Mouse (Mus musculus): Measurements from ENCODE around the gene Wt1. TPM values are rescaled to one million over a fixed set of nuclear protein-coding genes. Genes with fewer than 3 reads are reported as not detected.

The Wt1 gene
- total RNA-seq, 2 experiments from 2014 or later, result 0.14 TPM; not detected in 1

DNA sequence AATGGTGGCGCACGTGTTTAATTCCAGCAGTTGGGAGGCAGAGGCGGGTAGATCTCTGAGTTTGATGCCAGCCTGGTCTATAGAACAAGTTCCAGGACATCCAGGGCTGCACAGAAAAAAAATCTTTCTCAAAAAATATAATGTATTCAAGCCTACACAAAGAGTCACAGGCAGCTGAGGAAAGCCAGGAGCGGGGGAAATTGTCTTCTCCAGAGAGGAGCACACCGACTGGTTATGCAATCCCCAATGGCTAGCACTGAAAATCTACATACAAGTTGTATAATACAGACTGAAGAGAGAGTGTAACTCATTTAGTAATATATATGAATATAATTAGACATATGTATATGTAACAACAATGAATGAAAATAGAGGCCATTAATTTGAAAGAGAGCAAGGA, 25.2 kb downstream of the Wt1 start:
- DNase-seq (ENCODE audit: extremely low spot score in 1 of 2, low spot score in 2 of 2), result no peak

DNA sequence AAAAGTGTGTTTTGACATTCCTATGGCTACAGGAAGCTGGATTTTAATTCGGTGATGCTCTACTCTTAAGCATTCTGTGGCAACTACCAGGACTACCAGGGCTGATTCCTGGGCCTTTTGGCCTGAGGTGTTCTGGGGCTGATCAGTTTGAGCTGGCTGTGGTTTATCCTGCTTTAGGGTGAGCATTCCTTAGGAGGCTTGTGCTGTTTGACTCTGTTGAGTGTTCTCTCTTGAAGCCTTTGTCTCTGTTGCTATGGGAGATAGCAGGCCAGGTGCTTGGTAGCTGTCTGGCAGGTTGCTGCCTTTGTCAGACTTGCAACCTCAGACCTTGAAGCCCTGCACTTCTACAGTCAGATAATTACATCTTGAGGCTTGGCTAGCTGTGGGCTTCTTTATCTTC, 26.7 kb downstream of the Wt1 start:
- no peak for DNase-seq (ENCODE audit: extremely low spot score in 1 of 2, low spot score in 2 of 2)
- intact Hi-C loops (cut with DNase I), result no loop called here
- TF ChIP-seq CTCF (IDR thresholded peaks at IDR 0.05), result no peak

More for the DNA sequence above, 25.2 kb downstream of the Wt1 start:
- Histone ChIP-seq H3K4me3 (no peak overlapping the region), H3K27ac (no peak overlapping the region)
- intact Hi-C loops (cut with DNase I), result no loop called here
- no peak for TF ChIP-seq CTCF (IDR thresholded peaks at IDR 0.05)

DNA sequence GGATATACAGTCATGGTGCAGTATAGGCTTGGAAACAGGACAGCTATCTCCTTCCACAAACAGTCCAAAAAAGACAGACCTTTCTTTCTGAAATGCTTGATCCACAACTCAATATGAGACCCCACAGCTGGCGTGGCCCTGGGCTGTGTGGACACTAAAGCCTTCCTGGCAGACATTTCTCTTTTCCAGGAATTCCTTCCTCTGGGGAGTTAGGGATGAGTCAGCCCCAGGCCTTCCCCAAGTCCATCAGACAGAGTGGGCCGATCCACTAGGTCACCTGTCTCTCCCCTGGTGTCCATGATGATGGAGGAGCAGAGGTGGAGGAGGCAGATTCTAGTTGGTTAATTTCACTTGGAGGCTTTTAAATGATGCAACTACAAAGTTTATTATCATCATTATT, 34.6 kb downstream of the Wt1 start:
- intact Hi-C loops (cut with DNase I), result no loop called here
- DNase-seq (ENCODE audit: extremely low spot score in 1 of 2, low spot score in 2 of 2), result no peak
- no peak overlapping the region for H3K4me3 ChIP-seq
- no peak for TF ChIP-seq CTCF (IDR thresholded peaks at IDR 0.05)
- H3K27ac ChIP-seq, result no peak overlapping the region

More for the DNA sequence above, 26.7 kb downstream of the Wt1 start:
- Histone ChIP-seq H3K27ac (no peak overlapping the region), H3K4me3 (no peak overlapping the region)

DNA sequence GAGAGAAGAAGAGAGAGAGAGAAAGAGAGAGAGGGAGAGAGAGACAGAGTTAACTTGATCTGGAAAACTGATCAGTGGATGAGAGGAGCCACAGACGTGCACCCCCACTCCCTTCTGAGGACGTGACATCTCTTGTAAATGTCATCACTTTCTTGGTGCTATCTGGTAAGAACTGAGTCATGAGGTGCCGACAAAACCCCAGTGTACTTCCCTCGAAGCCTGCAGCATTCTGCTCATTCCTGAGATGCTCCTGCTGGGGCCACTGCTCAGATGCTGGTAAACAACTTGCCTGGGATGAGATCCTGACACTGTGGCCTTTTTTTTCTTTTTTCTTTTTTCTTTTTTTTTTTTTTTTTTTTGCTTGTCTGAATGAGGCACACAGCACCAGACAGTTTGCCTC, 36.4 kb downstream of the Wt1 start:
- DNase-seq (ENCODE audit: extremely low spot score in 1 of 2, low spot score in 2 of 2), result no peak
- intact Hi-C loops (cut with DNase I), result no loop called here
- no peak for TF ChIP-seq CTCF (IDR thresholded peaks at IDR 0.05)
- Histone ChIP-seq H3K4me3 (no peak overlapping the region), H3K27ac (no peak overlapping the region)

- no peak for TF ChIP-seq CTCF (IDR thresholded peaks at IDR 0.05)
- no peak for DNase-seq (ENCODE audit: extremely low spot score in 1 of 2, low spot score in 2 of 2)
- H3K4me3 ChIP-seq, result no peak overlapping the region
- no peak overlapping the region for H3K27ac ChIP-seq
- intact Hi-C loops (cut with DNase I), result no loop called here
Observed at GRCm38 (mm10) chr2:105168137-105168536, 41.8 kb downstream of the Wt1 start.

- no peak for TF ChIP-seq CTCF (IDR thresholded peaks at IDR 0.05)
- intact Hi-C loops (cut with DNase I), result no loop called here
- Histone ChIP-seq H3K4me3 (no peak overlapping the region), H3K27ac (no peak overlapping the region)
- no peak for DNase-seq (ENCODE audit: extremely low spot score in 1 of 2, low spot score in 2 of 2)
Observed at GRCm38 (mm10) chr2:105174254-105174653, 47.9 kb downstream of the Wt1 start.

DNA sequence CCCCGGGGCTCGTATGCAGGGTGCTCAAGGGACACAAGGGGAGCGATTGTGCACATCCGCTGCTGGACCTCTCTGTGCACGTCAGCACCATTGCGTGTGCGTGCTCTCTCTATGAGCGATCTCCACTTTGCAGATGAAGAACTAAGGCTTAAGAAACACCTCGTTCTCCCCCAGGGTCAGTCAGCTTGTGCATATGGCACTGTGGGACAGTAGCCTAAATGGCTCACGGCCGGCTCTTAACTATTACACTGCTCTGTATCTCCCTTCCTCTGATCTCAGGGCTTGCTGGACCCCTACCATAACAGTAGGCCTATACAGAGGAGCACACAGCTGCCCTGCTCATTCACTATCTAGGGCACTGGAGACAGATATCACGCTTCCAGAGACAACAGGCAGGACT, 52.5 kb downstream of the Wt1 start:
- DNase-seq (ENCODE audit: extremely low spot score in 1 of 2, low spot score in 2 of 2), result no peak
- TF ChIP-seq CTCF (IDR thresholded peaks at IDR 0.05), result no peak
- no peak overlapping the region for H3K4me3 ChIP-seq
- intact Hi-C loops (cut with DNase I), result no loop called here
- H3K27ac ChIP-seq, result no peak overlapping the region

GRCm38 (mm10) chr2:105182501-105182900, 56.2 kb downstream of the Wt1 start:
- Histone ChIP-seq H3K4me3 (no peak overlapping the region), H3K27ac (no peak overlapping the region)
- intact Hi-C loops (cut with DNase I), result no loop called here
- no peak for TF ChIP-seq CTCF (IDR thresholded peaks at IDR 0.05)
- DNase-seq (ENCODE audit: extremely low spot score in 1 of 2, low spot score in 2 of 2), result no peak

- TF ChIP-seq CTCF (IDR thresholded peaks at IDR 0.05), result no peak
- intact Hi-C loops (cut with DNase I), result no loop called here
- H3K4me3 ChIP-seq, result no peak overlapping the region
- H3K27ac ChIP-seq, result no peak overlapping the region
- DNase-seq (ENCODE audit: extremely low spot score in 1 of 2, low spot score in 2 of 2), result no peak
Observed at GRCm38 (mm10) chr2:105185140-105185539, 58.8 kb downstream of the Wt1 start.

GRCm38 (mm10) chr2:105185768-105186529, 59.6 kb downstream of the Wt1 start:
- DNase-seq (ENCODE audit: extremely low spot score in 1 of 2, low spot score in 2 of 2), result no peak
- Histone ChIP-seq H3K27ac (no peak overlapping the region), H3K4me3 (no peak overlapping the region)
- no peak for TF ChIP-seq CTCF (IDR thresholded peaks at IDR 0.05)
- intact Hi-C loops (cut with DNase I), result no loop called here

DNA sequence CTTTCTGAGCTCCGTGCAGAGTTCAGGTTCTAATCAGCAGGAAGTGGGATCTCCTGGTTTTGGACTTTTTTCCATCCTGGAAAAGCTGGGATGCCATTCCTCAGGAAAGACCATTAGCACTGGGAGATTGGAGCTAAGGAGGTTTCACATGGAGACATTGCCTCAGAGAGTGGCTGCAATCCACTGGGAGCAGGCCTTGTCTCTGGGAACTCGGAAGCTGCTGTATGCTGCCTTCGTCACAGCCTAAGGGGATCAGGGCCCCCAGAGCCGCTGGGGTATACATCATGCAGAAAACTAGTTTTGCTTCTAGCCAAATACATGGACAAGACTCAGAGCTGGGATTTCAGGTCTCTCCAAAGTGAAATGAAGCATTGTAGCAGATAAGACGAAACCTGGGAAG, 60.3 kb downstream of the Wt1 start:
- Histone ChIP-seq H3K4me3 (no peak overlapping the region), H3K27ac (no peak overlapping the region)
- no peak for TF ChIP-seq CTCF (IDR thresholded peaks at IDR 0.05)
- no peak for DNase-seq (ENCODE audit: extremely low spot score in 1 of 2, low spot score in 2 of 2)
- intact Hi-C loops (cut with DNase I), result no loop called here

DNA sequence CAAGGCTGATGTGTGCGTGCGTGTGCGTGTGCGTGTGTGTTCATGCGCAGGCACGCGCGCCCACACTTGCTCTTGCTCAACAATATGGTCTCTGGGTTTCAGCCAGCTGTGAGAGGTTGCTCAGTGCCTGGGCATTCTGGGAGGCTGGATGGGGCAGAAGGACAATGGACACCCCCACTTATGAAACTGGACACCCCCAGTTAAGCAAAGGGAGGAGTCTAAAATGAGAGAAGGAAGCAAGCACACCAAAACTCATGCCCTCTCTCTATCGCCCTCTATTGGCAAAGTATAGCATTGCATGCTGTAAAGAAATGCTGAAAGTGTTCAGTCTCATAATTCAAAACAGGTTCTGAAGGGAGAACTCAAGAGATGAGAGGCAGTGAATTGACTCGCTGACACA, 61.9 kb downstream of the Wt1 start:
- intact Hi-C loops (cut with DNase I), result no loop called here
- TF ChIP-seq CTCF (IDR thresholded peaks at IDR 0.05), result peak; percentile 57
- Histone ChIP-seq H3K4me3 (no peak overlapping the region), H3K27ac (no peak overlapping the region)
- no peak for DNase-seq (ENCODE audit: extremely low spot score in 1 of 2, low spot score in 2 of 2)

DNA sequence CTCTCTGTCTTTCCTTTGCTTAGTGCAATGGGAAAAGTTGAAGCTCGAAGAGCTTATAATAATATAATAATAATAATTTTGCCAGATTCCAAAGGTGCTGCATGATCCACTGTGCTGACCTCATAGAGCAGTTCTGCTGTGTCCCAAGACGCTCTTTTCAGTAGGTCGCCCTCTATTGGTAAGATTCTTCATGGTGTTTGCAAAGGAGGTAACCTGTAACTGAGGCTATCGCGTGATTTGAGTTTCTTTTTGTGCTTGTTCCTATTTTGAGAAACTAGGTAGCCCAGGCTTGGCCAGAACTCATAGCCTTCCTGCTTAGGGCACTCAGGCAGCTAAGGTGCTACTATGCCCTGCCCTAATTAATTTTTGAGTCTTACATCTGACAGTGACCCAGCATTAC, 63.0 kb downstream of the Wt1 start:
- intact Hi-C loops (cut with DNase I), result no loop called here
- no peak for DNase-seq (ENCODE audit: extremely low spot score in 1 of 2, low spot score in 2 of 2)
- TF ChIP-seq CTCF (IDR thresholded peaks at IDR 0.05), result peak; percentile 54

More for the DNA sequence above, 63.0 kb downstream of the Wt1 start:
- H3K27ac ChIP-seq, result no peak overlapping the region
- H3K4me3 ChIP-seq, result no peak overlapping the region

Measured in left cerebral cortex, adult 2 months (tissue).